Mouse (Mus musculus) E14TG2a.4 (cell line): Measurements from ENCODE around the gene Exoc6b.

ENCODE experiments used
- CTCF ChIP-seq: conservative IDR thresholded peaks from 2 replicates; pipeline ENCODE4 v1.5.1; 2014; ENCODE audit warnings: low read length
- NANOG ChIP-seq: IDR thresholded peaks from 2 replicates; pipeline ENCODE4 v1.6.1; 2014; ENCODE audit warnings: borderline replicate concordance, low read length, mixed read lengths
- POU5F1 ChIP-seq: IDR thresholded peaks from 2 replicates; pipeline ENCODE4 v1.6.1; 2014; ENCODE audit warnings: low read length, borderline replicate concordance

DNA sequence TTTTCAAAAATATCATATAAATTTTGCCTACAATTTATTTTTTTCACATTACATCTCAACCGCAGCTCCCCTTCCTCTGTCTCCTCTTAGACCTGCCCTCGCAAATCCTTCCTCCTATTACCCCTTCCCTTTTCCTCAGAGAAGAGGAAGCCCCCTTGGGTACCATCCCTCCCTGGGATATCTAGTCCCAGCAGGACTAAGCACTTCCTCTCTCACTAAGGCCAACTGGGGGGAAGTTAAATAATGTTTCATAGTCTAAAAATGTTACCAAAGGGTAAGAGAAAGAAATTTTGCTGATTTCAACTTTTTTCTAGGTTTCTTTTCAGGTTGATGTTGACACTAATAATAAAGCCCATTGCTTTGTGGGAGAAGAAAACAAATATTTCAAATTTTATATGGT lies 317.9 kb downstream of the Exoc6b start:
- TF ChIP-seq CTCF (no peak), NANOG (no peak), POU5F1 (no peak)
